Mouse (Mus musculus): ENCODE results near the gene H2al1c. TPM values are rescaled to one million over a fixed set of nuclear protein-coding genes. Genes with fewer than 3 reads are reported as not detected.
"Not testable (repeated sequence)": the region's sequence is repeated elsewhere in the genome, so short reads cannot be mapped to it uniquely, and the experiment has no call there.

The H2al1c gene
- total and polyA plus RNA-seq, 2 experiments: not detected

DNA sequence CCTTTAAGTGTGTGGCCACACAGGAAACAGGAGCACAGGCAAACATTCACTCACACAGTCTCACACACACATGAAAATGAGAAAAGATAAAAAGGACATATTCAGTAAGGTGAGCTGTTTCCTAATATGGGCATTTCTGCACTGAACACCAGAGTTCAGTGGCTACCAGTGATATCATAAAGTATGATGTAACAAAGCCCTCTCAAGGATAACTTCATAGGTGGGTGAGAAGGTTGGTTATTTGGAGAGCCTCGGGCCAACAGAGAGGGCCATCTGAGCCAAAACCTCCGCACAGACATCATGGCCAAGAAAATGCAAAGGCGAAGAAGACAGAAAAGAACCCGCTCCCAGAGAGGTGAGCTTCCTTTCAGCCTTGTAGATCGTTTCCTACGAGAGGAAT lies 15.7 kb downstream of the H2al1c start, which contains the start of gene H2al1h:
H2al1h (plus strand) TSS at position 301 of the 400 bp plus-strand sequence.
- not testable (repeated sequence) for H3K4me3 ChIP-seq (ENCODE audit: insufficient read depth, low read depth, low read length); H3K79me2 ChIP-seq (ENCODE audit: control insufficient read depth, insufficient read depth, low read length); H3K4me1 ChIP-seq (ENCODE audit: control insufficient read depth, insufficient read depth, low read length); H3K27me3 ChIP-seq (ENCODE audit: control insufficient read depth, insufficient read depth, low read length); H3K36me3 ChIP-seq (ENCODE audit: control insufficient read depth, insufficient read depth, low read length); H3K27ac ChIP-seq (replicated peaks; ENCODE audit: insufficient read depth, low read depth, low read length); DNase-seq (ENCODE audit: extremely low read depth, low read depth, low spot score); H3K9ac ChIP-seq (ENCODE audit: low read depth, low read length)
- no CpG with 5 or more reads among the region's 6 CpGs for WGBS

DNA sequence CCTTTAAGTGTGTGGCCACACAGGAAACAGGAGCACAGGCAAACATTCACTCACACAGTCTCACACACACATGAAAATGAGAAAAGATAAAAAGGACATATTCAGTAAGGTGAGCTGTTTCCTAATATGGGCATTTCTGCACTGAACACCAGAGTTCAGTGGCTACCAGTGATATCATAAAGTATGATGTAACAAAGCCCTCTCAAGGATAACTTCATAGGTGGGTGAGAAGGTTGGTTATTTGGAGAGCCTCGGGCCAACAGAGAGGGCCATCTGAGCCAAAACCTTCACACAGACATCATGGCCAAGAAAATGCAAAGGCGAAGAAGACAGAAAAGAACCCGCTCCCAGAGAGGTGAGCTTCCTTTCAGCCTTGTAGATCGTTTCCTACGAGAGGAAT lies 18.9 kb downstream of the H2al1c start, which contains the start of gene H2al1i:
H2al1i (plus strand) TSS at position 301 of the 400 bp plus-strand sequence.
- not testable (repeated sequence) for H3K79me2 ChIP-seq (ENCODE audit: control insufficient read depth, insufficient read depth, low read length); H3K4me1 ChIP-seq (ENCODE audit: control insufficient read depth, insufficient read depth, low read length); DNase-seq (ENCODE audit: extremely low read depth, low read depth, low spot score); H3K27me3 ChIP-seq (ENCODE audit: control insufficient read depth, insufficient read depth, low read length); H3K9ac ChIP-seq (ENCODE audit: low read depth, low read length); H3K36me3 ChIP-seq (ENCODE audit: control insufficient read depth, insufficient read depth, low read length); H3K4me3 ChIP-seq (ENCODE audit: insufficient read depth, low read depth, low read length); H3K27ac ChIP-seq (replicated peaks; ENCODE audit: insufficient read depth, low read depth, low read length)
- no CpG with 5 or more reads among the region's 5 CpGs for WGBS

DNA sequence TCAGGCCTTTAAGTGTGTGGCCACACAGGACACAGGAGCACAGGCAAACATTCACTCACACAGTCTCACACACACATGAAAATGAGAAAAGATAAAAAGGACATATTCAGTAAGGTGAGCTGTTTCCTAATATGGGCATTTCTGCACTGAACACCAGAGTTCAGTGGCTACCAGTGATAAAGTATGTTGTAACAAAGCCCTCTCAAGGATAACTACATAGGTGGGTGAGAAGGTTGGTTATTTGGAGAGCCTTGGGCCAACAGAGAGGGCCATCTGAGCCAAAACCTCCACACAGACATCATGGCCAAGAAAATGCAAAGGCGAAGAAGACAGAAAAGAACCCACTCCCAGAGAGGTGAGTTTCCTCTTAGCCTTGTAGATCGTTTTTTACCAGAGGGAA lies 22.1 kb downstream of the H2al1c start, which contains the start of gene H2al1j:
H2al1j (plus strand) TSS at position 301 of the 400 bp plus-strand sequence.
- DNase-seq (ENCODE audit: extremely low read depth, low read depth, low spot score); H3K79me2 ChIP-seq (ENCODE audit: control insufficient read depth, insufficient read depth, low read length); H3K27ac ChIP-seq (replicated peaks; ENCODE audit: insufficient read depth, low read depth, low read length); H3K4me3 ChIP-seq (ENCODE audit: insufficient read depth, low read depth, low read length); H3K36me3 ChIP-seq (ENCODE audit: control insufficient read depth, insufficient read depth, low read length); H3K4me1 ChIP-seq (ENCODE audit: control insufficient read depth, insufficient read depth, low read length); H3K9ac ChIP-seq (ENCODE audit: low read depth, low read length); H3K27me3 ChIP-seq (ENCODE audit: control insufficient read depth, insufficient read depth, low read length): not testable (repeated sequence)
- WGBS: 92% methylated on average over 2 of the region's 2 CpGs

DNA sequence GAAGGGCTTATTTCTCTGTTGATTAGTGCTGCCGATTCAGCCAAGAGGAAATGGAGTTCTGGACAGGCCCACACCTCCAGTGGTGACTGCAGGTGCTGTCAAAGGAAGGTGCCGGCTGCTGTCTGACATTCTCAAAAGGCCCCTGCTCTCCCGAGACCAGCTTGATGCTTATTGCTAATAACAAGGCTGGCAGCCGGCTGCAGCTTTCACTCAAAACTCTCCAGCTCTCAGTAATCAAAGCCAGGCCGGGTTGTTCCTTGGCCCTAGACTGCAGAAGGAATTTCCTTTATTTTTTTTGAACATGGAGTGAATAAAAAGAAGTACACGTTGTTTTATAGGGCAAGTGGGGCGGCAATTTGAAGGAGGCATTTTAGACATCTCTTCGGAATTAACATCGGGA lies 40.3 kb downstream of the H2al1c start:
- Histone ChIP-seq H3K36me3 (ENCODE audit: control insufficient read depth, insufficient read depth, low read length) (no peaks in the 10 kb centered on the region), H3K27me3 (ENCODE audit: control insufficient read depth, insufficient read depth, low read length) (no peaks in the 10 kb centered on the region), H3K79me2 (ENCODE audit: control insufficient read depth, insufficient read depth, low read length) (no peaks in the 10 kb centered on the region), H3K4me3 (ENCODE audit: insufficient read depth, low read depth, low read length) (no peak overlapping the region), H3K27ac (replicated peaks; ENCODE audit: insufficient read depth, low read depth, low read length) (no peak overlapping the region), H3K4me1 (ENCODE audit: control insufficient read depth, insufficient read depth, low read length) (no peaks in the 10 kb centered on the region), H3K9ac (ENCODE audit: low read depth, low read length) (no peak overlapping the region)
- TF ChIP-seq POLR2A (IDR thresholded peaks at IDR 0.05; ENCODE audit: extremely low read depth, insufficient read depth, low read length) (no peak), CTCF (IDR thresholded peaks at IDR 0.05; ENCODE audit: low read depth, low read length) (no peak)
- WGBS: 82% methylated on average over 9 of the region's 9 CpGs
- no peak for DNase-seq (ENCODE audit: extremely low read depth, low read depth, low spot score)

DNA sequence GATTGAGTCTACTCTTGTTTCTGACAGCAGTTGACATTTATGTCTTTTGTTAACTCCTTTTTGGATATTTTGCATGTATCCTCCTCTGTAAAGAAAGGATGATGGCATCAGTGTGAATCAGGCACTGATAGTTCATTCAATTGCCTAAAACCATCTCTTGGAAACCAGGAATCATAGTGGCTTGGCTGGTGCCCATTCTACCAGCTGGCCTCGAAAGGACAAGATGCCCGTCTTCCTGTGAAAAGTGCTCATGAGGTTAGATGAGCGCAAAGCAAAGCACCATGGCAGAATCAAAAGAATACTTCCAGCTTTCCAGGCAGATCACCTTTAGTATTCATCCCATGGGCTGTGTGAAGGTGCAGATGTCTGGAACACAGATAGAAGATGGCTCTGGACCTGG lies 41.3 kb downstream of the H2al1c start:
- H3K4me1 ChIP-seq (ENCODE audit: control insufficient read depth, insufficient read depth, low read length): no peaks in the 10 kb centered on the region
- no peaks in the 10 kb centered on the region for H3K27me3 ChIP-seq (ENCODE audit: control insufficient read depth, insufficient read depth, low read length)
- no peaks in the 10 kb centered on the region for H3K79me2 ChIP-seq (ENCODE audit: control insufficient read depth, insufficient read depth, low read length)
- no peak for TF ChIP-seq CTCF (IDR thresholded peaks at IDR 0.05; ENCODE audit: low read depth, low read length)
- no peak for TF ChIP-seq POLR2A (IDR thresholded peaks at IDR 0.05; ENCODE audit: extremely low read depth, insufficient read depth, low read length)
- no peak overlapping the region for H3K4me3 ChIP-seq (ENCODE audit: insufficient read depth, low read depth, low read length)
- DNase-seq (ENCODE audit: extremely low read depth, low read depth, low spot score): no peak
- H3K9ac ChIP-seq (ENCODE audit: low read depth, low read length): no peak overlapping the region
- no peak overlapping the region for H3K27ac ChIP-seq (replicated peaks; ENCODE audit: insufficient read depth, low read depth, low read length)
- H3K36me3 ChIP-seq (ENCODE audit: control insufficient read depth, insufficient read depth, low read length): no peaks in the 10 kb centered on the region
- 90% methylated on average over 3 of the region's 3 CpGs for WGBS

Other genes with a start within 250 kb of the H2al1c start
- gene H2al1a, start 6.4 kb upstream of the H2al1c start, total RNA-seq (2014; rRNA removed): not detected in 2 replicates
- gene H2al1a, start 6.4 kb upstream of the H2al1c start, polyA plus RNA-seq (2012; rRNA removed): not detected in 2 replicates
- not detected in 2 replicates for gene H2al1b, start 3.2 kb upstream of the H2al1c start, total RNA-seq (2014; rRNA removed)
- not detected in 2 replicates for gene H2al1b, start 3.2 kb upstream of the H2al1c start, polyA plus RNA-seq (2012; rRNA removed)
- not detected in 2 replicates for gene H2al1d, start 3.2 kb downstream of the H2al1c start, total RNA-seq (2014; rRNA removed)
- gene H2al1d, start 3.2 kb downstream of the H2al1c start, polyA plus RNA-seq (2012; rRNA removed): not detected in 2 replicates
- not detected in 2 replicates for gene H2al1e, start 6.3 kb downstream of the H2al1c start, total RNA-seq (2014; rRNA removed)
- not detected in 2 replicates for gene H2al1e, start 6.3 kb downstream of the H2al1c start, polyA plus RNA-seq (2012; rRNA removed)
- not detected in 2 replicates for gene H2al1f, start 9.5 kb downstream of the H2al1c start, total RNA-seq (2014; rRNA removed)
- not detected in 2 replicates for gene H2al1f, start 9.5 kb downstream of the H2al1c start, polyA plus RNA-seq (2012; rRNA removed)
- not detected in 2 replicates for gene H2al1g, start 12.6 kb downstream of the H2al1c start, total RNA-seq (2014; rRNA removed)
- not detected in 2 replicates for gene H2al1g, start 12.6 kb downstream of the H2al1c start, polyA plus RNA-seq (2012; rRNA removed)
- not detected in 2 replicates for gene H2al1h, start 15.8 kb downstream of the H2al1c start, total RNA-seq (2014; rRNA removed)
- not detected in 2 replicates for gene H2al1h, start 15.8 kb downstream of the H2al1c start, polyA plus RNA-seq (2012; rRNA removed)
- gene H2al1i, start 19.0 kb downstream of the H2al1c start, total RNA-seq (2014; rRNA removed): not detected in 2 replicates
- not detected in 2 replicates for gene H2al1i, start 19.0 kb downstream of the H2al1c start, polyA plus RNA-seq (2012; rRNA removed)
- not detected in 2 replicates for gene H2al1j, start 22.2 kb downstream of the H2al1c start, total RNA-seq (2014; rRNA removed)
- gene H2al1j, start 22.2 kb downstream of the H2al1c start, polyA plus RNA-seq (2012; rRNA removed): not detected in 2 replicates

Data from liver, adult 2 months (tissue).